Mouse (Mus musculus) forebrain, embryonic 11.5 days (tissue): ENCODE measurements around the gene Ttc24. TPM values are rescaled to one million over a fixed set of nuclear protein-coding genes. Genes with fewer than 3 reads are reported as not detected.

Experiments used
- ATAC-seq: fragments of 200-750 bp; cut with Nextera tagmentation; replicated peaks from 2 replicates; pipeline ENCODE4 v1.8.0; 2017; ENCODE audit warnings: moderate TSS enrichment; ENCODE audit not compliant: low FRiP score
- DNase-seq: peaks from one replicate; pipeline ENCODE4 v3.0.0-alpha.2; 2017; ENCODE audit warnings: low spot score
- H3K27ac ChIP-seq: fragments of 300-500 bp; sonication (generic); 2 replicates; pipeline ENCODE4 v1.5.1; 2014; ENCODE audit warnings: low read depth, low read length
- H3K27me3 ChIP-seq: fragments of 300-500 bp; sonication (generic); 2 replicates; pipeline ENCODE4 v1.6.1; 2014; ENCODE audit warnings: mild to moderate bottlenecking, low read length, mixed read lengths; ENCODE audit not compliant: control insufficient read depth, insufficient read depth
- H3K36me3 ChIP-seq: fragments of 300-500 bp; sonication (generic); 2 replicates; pipeline ENCODE4 v1.6.1; 2014; ENCODE audit warnings: mild to moderate bottlenecking, low read length, moderate library complexity, mixed read lengths; ENCODE audit not compliant: control insufficient read depth, insufficient read depth
- H3K4me1 ChIP-seq: fragments of 300-500 bp; sonication (generic); replicated peaks from 2 replicates; pipeline ENCODE4 v1.6.1; 2014; ENCODE audit warnings: low read length, mixed read lengths; ENCODE audit not compliant: control insufficient read depth, insufficient read depth
- H3K4me2 ChIP-seq: fragments of 300-500 bp; sonication (generic); 2 replicates; pipeline ENCODE4 v1.6.1; 2014; ENCODE audit warnings: low read depth, mild to moderate bottlenecking, low read length, moderate library complexity, mixed read lengths; ENCODE audit not compliant: severe bottlenecking
- H3K4me3 ChIP-seq: fragments of 300-500 bp; sonication (generic); 2 replicates; pipeline ENCODE4 v1.5.1; 2014; ENCODE audit warnings: low read depth, low read length
- H3K9ac ChIP-seq: fragments of 300-500 bp; sonication (generic); 2 replicates; pipeline ENCODE4 v1.6.1; 2014; ENCODE audit warnings: low read length
- H3K9me3 ChIP-seq: fragments of 300-500 bp; sonication (generic); 2 replicates; pipeline ENCODE4 v1.6.1; 2016; ENCODE audit warnings: low read length, mixed read lengths; ENCODE audit not compliant: control insufficient read depth
- WGBS: fragments of 180-500 bp; shearing (Covaris S2); extraction: QIAGEN DNeasy Blood & Tissue Kit; methylation state at CpG from one replicate; pipeline ENCODE4 v1.1.7; 2014; 5-methylcytosine and 5-hydroxymethylcytosine counted together
- polyA plus RNA-seq: library from polyadenylated mRNA; unstranded; fragments of >200 nt; fragmentation: Nextera tagmentation; extraction: Ambion mirVana; gene quantifications from 2 replicates; pipeline ENCODE4 v1.2.1, GENCODE M21; 2014

Gene Ttc24
- polyA plus RNA-seq, 1 experiment from 2014 or later = not detected

DNA sequence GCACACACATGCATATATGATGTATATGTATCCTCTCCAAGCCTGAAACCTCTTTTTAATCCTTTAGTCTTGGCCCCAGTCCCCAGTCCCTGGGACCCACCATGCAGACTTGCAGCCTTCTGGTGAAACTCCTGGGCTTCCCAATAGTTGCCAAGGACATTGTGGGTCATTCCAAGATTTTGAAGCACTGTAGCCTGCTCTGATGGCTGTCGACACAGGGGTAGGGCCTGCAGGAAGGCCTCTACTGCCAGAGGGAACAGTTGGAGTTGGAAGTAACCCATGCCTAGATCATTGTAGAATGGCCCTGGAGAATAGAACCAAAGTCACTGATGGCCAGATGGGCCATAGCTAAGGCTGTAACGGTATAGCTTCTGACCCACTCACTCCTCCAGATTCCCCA lies 3.8 kb downstream of the Ttc24 start:
- no peak overlapping the region for H3K4me3 ChIP-seq
- ATAC-seq (no peak), DNase-seq (no peak)
- no peaks in the 10 kb centered on the region for H3K36me3 ChIP-seq
- H3K4me2 ChIP-seq = no peak overlapping the region
- H3K4me1 ChIP-seq = no peaks in the 10 kb centered on the region
- H3K27me3 ChIP-seq = no peaks in the 10 kb centered on the region; the same call in 1 of the 2 replicates
- no peak overlapping the region for H3K27ac ChIP-seq
- no peak overlapping the region for H3K9ac ChIP-seq
- WGBS = 81% methylated on average over 2 of the region's 2 CpGs
- no peaks in the 10 kb centered on the region for H3K9me3 ChIP-seq

- Histone ChIP-seq H3K27me3 (no peaks in the 10 kb centered on the region; the same call in 1 of the 2 replicates), H3K4me3 (no peak overlapping the region), H3K4me2 (no peak overlapping the region), H3K27ac (no peak overlapping the region), H3K4me1 (no peaks in the 10 kb centered on the region), H3K36me3 (no peaks in the 10 kb centered on the region), H3K9ac (no peak overlapping the region), H3K9me3 (no peaks in the 10 kb centered on the region)
- 63% methylated on average over 2 of the region's 2 CpGs for WGBS
- ATAC-seq (no peak), DNase-seq (no peak)
Observed at GRCm38 (mm10) chr3:88073631-88074030, 4.5 kb downstream of the Ttc24 start.

DNA sequence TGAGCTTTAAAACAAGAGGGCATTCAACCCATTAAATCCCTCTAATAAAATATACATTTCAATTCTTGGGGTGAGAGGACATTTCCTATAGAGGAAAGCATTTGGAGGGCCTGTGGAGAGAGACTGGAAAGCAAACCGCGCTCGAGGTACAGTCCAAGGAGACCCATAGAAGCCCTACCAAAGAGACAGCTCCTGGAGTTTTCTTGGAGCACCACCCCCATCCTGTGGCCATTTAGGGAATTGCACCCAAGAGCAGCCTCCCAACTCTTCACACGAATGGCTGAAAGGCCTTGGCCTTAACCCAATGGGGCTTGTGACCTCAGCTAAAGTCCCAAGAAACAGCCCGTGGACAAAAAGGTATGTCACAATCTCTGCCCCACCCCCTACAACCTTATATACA lies 6.3 kb downstream of the Ttc24 start:
- H3K4me1 ChIP-seq = no peaks in the 10 kb centered on the region
- peak; percentile 90 for DNase-seq
- WGBS = 8% methylated on average over 5 of the region's 5 CpGs
- no peak overlapping the region for H3K4me2 ChIP-seq
- no peaks in the 10 kb centered on the region; the same call in 1 of the 2 replicates for H3K27me3 ChIP-seq
- no peak overlapping the region for H3K9ac ChIP-seq
- H3K9me3 ChIP-seq = no peaks in the 10 kb centered on the region
- no peak overlapping the region for H3K27ac ChIP-seq
- H3K36me3 ChIP-seq = no peaks in the 10 kb centered on the region
- peak; percentile 63 for ATAC-seq
- no peak overlapping the region for H3K4me3 ChIP-seq

DNA sequence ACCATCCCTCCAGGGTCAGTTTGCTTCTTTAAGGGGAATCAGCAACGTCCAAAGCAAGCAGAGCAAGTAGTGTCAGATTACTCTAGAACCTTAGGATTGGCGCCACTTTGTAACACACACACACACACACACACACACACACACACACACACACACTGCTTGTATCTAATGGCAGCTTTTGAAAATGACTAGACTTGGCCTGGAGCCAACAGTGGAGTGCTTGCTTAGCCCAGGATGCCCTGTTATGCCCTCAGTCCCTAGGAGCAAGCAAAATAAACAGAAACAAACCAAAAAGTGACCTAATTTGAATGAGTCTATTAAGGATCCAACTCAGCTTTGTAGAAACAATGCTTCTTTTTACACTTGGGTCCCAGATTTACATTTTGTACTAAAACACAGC lies 9.7 kb downstream of the Ttc24 start:
- H3K9me3 ChIP-seq = no peaks in the 10 kb centered on the region
- H3K27me3 ChIP-seq = no peaks in the 10 kb centered on the region; the same call in 1 of the 2 replicates
- no peak overlapping the region for H3K9ac ChIP-seq
- 43% methylated on average over 2 of the region's 2 CpGs for WGBS
- H3K4me2 ChIP-seq = no peak overlapping the region
- ATAC-seq = no peak
- no peaks in the 10 kb centered on the region for H3K36me3 ChIP-seq
- DNase-seq = no peak
- H3K4me3 ChIP-seq = no peak overlapping the region
- H3K27ac ChIP-seq = no peak overlapping the region
- H3K4me1 ChIP-seq = no peaks in the 10 kb centered on the region

GRCm38 (mm10) chr3:88057902-88058696 lies 20.0 kb downstream of the Ttc24 start, which contains the start of gene Naxe:
Gene Naxe (minus strand): TSS chr3:88058495.
- H3K36me3 ChIP-seq = peaks cover 4% of the 10 kb centered on the region; the same call in 1 of the 2 replicates
- DNase-seq (peak; percentile 96), ATAC-seq (peak; percentile 97)
- peak within 1 kb of the TSS; percentile 88 for H3K4me3 ChIP-seq
- under 1% methylated on average over 60 of the region's 60 CpGs for WGBS
- peaks cover 3% of the 10 kb centered on the region; the same call in 1 of the 2 replicates for H3K4me1 ChIP-seq
- H3K4me2 ChIP-seq = peak within 1 kb of the TSS; percentile 95
- peak within 1 kb of the TSS; percentile 50; the same call in 1 of the 2 replicates for H3K27ac ChIP-seq
- no peaks in the 10 kb centered on the region for H3K9me3 ChIP-seq
- peak within 1 kb of the TSS; percentile 92 for H3K9ac ChIP-seq
- H3K27me3 ChIP-seq = no peaks in the 10 kb centered on the region

DNA sequence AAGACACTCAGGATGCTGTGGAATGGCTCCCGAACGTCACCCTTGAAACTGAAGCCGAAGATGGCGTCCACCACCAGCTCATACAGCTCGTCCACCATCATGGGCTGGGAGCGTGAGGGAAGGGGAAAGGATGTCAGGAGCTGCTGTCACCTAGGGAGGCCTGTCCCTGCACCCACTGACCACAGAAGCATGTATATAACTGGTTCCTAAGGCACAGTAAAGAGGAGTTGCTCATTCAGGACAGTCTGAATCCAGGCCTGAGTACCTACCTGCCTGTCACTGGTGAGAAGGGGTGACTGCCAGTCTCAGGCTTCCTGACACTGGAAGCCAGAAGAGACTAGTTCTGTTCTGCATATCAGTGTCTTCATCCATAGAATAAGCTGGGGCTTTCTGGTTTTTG lies 21.1 kb downstream of the Ttc24 start:
- no peak for DNase-seq
- Histone ChIP-seq H3K27ac (no peak overlapping the region), H3K9me3 (no peaks in the 10 kb centered on the region), H3K36me3 (peaks cover 6% of the 10 kb centered on the region; the same call in 1 of the 2 replicates), H3K27me3 (no peaks in the 10 kb centered on the region), H3K4me1 (peaks cover 3% of the 10 kb centered on the region; the same call in 1 of the 2 replicates), H3K9ac (no peak overlapping the region; the same call in 1 of the 2 replicates), H3K4me3 (no peak overlapping the region), H3K4me2 (peak overlapping the region; percentile 95)
- ATAC-seq = no peak
- WGBS = 83% methylated on average over 6 of the region's 6 CpGs

DNA sequence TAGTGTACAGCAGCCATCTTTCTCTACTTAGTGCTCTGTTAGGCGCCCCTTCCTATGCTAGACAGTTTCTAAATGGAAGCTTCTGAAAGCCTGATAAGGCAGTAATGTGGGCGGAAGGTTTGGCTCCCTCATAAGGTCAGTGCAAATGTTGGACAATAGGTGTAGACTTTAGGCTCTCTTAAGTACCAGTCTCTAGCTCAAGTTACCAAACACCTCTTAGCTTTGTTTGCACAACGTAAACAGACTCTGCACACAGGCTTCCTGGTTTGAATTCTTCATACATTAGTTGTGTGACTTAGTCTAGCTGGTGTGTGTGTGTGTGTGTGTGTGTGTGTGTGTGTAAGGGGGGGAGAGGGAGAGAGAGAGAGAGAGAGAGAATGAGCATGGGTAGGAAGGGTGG lies 28.6 kb downstream of the Ttc24 start:
- H3K4me2 ChIP-seq = no peak overlapping the region
- H3K9ac ChIP-seq = no peak overlapping the region
- no peak overlapping the region for H3K27ac ChIP-seq
- no peaks in the 10 kb centered on the region for H3K4me1 ChIP-seq
- no peak for ATAC-seq
- no peaks in the 10 kb centered on the region for H3K9me3 ChIP-seq
- 90% methylated on average over 3 of the region's 3 CpGs for WGBS
- H3K36me3 ChIP-seq = peaks cover 7% of the 10 kb centered on the region; the same call in 1 of the 2 replicates
- DNase-seq = no peak
- H3K4me3 ChIP-seq = no peak overlapping the region
- no peaks in the 10 kb centered on the region for H3K27me3 ChIP-seq

DNA sequence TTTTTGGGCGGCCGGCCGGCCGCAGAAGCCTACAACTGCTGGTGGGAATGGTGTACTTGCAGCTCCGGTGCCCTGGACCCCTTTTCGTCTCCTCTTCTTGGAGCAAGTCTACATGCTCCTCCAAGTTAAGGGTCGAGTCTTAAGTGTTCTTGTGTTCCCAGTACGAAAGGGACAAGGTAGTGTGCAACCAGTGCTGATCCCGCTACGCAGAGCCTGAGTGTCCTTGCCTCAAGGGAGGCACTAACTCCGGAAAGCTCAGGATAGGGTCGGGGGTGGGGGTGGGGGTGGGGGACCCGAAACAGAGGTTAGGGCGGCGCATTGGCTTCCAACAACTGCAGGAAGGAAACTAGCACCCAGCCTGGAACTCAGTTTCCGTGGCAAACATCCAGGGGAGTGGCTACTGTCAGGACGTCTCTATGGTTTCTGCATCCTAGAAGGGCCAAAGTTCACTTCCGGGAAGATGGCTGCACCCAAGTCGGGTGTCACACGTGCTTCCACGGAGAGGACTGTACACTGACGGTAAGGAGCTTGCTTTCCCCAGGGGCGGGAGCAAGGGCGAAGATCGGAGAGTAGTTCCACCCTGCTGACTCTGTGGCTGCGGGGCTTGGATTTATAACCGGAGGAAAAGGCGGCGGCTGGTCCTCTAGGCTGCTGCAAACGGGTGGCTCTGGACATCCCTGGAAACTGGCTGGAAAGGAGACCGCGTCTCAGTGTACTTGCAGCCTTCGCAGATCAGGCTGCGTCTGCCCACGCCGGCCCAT lies 35.3 kb downstream of the Ttc24 start, which contains the start of gene Gpatch4:
Gene Gpatch4, plus strand, starts transcription at position 448 of the 761 bp plus-strand sequence.
- Histone ChIP-seq H3K4me1 (0 out of 2 replicates have a peak, but pooled peaks cover 2% of the 10 kb centered on the region), H3K4me2 (peak within 1 kb of the TSS; percentile 44), H3K27ac (no peak within 1 kb of the TSS), H3K9ac (peak within 1 kb of the TSS; percentile 50), H3K4me3 (peak within 1 kb of the TSS; percentile 68), H3K9me3 (no peaks in the 10 kb centered on the region), H3K27me3 (no peaks in the 10 kb centered on the region), H3K36me3 (no peaks in the 10 kb centered on the region)
- ATAC-seq (peak; percentile 79), DNase-seq (peak; percentile 82)
- 11% methylated on average over 36 of the region's 36 CpGs for WGBS
